Mouse (Mus musculus) right cerebral cortex, adult 18-20 months (tissue): ENCODE measurements around the gene Sorcs3.

Experiments used
- DNase-seq: peaks from one replicate; pipeline ENCODE4 v3.0.0; 2022; ENCODE audit warnings: mixed read lengths

Sorcs3 gene

GRCm38 (mm10) chr19:48285602-48286225, 79.9 kb downstream of the Sorcs3 start:
- peak; percentile 66 for DNase-seq

- DNase-seq: no peak
Measured at GRCm38 (mm10) chr19:48294251-48294650, 88.4 kb downstream of the Sorcs3 start.

DNA sequence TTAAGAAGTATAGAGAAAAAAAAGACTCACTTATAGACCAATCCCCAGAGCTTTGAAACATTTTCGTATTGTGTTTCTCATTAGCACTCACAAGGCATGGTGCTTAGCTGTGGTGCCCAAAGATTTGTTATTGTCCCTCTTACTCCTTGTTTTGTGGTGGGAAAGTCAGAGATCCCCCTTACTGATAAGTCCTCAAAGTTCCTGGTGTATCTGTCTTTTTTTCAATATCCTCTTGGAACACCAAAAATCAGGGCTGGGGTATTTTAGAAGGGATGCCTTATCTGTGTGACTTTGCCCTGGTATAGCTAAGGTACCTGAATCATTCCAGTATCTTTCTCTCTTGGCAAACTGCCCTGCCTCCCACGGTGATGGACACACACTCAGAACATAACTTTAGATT, 92.6 kb downstream of the Sorcs3 start:
- no peak for DNase-seq

- no peak for DNase-seq
Measured at GRCm38 (mm10) chr19:48300440-48301231, 94.8 kb downstream of the Sorcs3 start.

- DNase-seq: no peak
Measured at GRCm38 (mm10) chr19:48301300-48301699, 95.5 kb downstream of the Sorcs3 start.

DNA sequence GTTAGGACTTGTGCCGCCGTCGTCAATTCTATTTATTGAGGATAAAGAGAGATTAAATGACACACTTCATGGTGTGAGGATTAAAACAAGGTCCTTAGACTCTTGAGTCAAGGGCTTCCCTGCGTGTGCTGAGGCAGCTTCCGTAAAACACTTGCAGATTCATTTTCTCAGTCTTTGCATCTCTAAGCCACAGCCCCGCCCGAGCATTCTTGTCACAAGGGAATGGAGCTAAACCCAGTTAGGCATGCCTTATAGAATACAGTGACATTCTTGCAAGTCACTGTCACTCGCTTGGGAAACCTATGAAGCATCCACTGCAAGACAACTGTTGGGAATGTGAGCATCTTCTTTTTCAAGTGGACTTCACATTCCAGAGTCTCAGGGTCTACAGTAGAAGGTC, 102.5 kb downstream of the Sorcs3 start:
- no peak for DNase-seq

DNA sequence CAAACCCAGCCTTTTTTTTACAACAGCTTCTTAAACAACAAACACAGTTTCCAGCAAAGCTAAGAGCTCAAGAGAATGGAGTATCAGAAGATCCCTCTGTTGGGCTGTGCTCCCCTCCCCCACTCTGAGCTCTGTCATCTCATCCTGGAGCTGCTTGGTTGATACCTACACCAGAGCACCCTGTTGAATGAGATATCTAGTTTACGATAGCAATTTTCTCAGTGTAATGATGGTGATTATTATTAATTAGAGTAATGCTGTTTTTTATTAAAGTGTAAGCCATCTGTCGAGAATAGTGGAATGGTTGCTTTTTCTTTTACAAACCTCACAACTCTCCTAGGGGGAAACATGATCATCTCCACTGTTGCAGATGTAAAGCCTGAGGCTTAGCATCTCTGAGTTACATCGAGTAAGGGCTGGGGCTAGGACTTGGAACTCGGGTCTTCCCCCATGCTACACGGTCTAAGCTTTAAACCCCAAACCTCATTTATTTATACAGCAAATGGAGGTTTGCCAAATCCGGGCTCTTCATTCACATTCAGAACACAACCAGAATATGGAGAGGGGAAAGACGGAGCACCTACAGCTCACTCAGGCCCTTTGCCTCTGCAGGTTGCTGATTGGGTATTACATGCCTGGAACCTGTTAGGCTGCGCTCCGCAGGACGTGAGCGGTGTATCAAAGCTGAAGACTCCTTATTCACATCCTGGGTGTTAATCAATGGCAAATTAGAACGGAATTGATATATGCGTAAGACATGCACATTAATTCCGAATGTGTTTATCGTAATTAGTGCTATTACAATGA, 103.9 kb downstream of the Sorcs3 start:
- DNase-seq: no peak

DNA sequence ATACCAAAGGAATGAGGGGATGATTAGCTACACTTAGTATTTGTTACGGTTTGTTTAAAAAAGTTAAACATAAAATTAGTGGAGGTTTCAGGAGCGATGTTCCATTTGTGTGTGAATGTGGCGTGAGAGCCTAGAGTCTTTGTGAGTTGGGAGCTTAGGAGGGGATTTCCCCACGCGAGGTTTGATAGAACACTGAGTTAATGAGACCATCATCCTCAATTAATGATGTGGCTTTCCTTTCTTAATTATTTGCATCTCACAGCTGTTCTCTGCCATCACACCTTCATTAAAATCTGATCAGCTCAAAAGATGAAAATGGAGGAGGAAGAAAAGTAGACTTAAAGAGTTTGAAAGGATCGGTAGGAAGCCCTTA, 104.5 kb downstream of the Sorcs3 start:
- DNase-seq: no peak

GRCm38 (mm10) chr19:48313776-48314175, 108.0 kb downstream of the Sorcs3 start:
- DNase-seq: no peak

- DNase-seq: no peak
Measured at GRCm38 (mm10) chr19:48327115-48327514, 121.3 kb downstream of the Sorcs3 start.

DNA sequence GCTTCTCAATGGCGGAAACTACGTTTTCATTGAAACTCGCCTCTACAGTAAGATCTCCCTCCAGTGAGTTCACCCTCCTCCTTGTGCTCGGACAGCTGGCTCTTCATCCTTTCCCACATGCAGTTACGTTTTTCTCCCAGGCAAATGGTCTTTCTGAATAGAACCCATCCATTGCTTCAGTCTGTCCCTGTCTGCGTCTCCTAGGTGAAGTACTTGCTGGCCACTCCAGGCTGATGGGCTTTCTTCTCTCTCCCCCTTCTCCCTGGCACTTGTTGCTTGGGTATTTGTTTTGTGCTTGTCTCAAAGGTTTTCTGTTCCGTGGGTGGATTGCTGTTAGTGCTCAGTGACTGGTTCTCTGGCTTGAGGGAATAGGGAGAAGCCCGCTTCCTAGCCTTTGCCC, 122.3 kb downstream of the Sorcs3 start:
- DNase-seq: no peak

- no peak for DNase-seq
Measured at GRCm38 (mm10) chr19:48331640-48332039, 125.8 kb downstream of the Sorcs3 start.

GRCm38 (mm10) chr19:48333085-48333484, 127.3 kb downstream of the Sorcs3 start:
- DNase-seq: no peak

- no peak for DNase-seq
Measured at GRCm38 (mm10) chr19:48337461-48337860, 131.6 kb downstream of the Sorcs3 start.

GRCm38 (mm10) chr19:48338098-48338497, 132.3 kb downstream of the Sorcs3 start:
- no peak for DNase-seq

- no peak for DNase-seq
Measured at GRCm38 (mm10) chr19:48342770-48343169, 136.9 kb downstream of the Sorcs3 start.

DNA sequence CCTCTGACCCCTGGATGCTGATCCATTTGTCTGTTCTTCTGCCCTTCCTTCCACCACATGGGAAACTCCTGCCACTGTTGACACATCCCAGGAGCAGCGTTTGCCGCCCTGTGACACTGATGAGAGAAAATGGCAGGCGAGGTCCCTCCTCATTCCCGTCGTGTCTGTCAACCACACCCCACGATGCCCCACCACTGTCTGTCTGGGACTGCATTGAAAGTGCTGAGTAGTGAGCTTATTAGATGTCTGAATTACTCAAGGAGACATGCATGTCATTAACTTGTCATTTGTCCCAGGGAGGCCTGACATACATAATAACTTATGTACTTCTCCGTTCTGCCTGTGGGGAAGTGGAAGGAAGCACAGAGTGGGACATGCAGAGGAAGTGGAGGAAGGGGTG, 137.6 kb downstream of the Sorcs3 start:
- no peak for DNase-seq

- no peak for DNase-seq
Measured at GRCm38 (mm10) chr19:48347116-48347515, 141.3 kb downstream of the Sorcs3 start.

DNA sequence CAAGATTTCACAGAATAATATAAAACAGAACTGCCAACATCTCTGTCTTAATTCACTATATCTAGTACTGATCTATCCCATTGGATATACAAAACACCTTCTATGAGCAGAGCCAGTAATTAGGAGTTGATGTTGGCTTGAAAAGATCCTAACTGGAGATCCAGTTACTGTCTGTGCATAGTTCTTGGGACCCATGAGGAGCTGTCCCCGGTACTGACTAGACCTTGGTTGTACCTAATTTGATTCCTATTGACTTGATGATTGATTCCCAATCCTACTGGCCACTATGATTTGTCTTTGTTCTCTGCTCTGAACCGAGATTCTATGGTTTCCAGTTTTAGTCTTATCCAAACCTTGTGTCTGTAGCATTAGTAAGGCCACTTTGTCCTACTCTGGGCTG, 151.0 kb downstream of the Sorcs3 start:
- DNase-seq: no peak

DNA sequence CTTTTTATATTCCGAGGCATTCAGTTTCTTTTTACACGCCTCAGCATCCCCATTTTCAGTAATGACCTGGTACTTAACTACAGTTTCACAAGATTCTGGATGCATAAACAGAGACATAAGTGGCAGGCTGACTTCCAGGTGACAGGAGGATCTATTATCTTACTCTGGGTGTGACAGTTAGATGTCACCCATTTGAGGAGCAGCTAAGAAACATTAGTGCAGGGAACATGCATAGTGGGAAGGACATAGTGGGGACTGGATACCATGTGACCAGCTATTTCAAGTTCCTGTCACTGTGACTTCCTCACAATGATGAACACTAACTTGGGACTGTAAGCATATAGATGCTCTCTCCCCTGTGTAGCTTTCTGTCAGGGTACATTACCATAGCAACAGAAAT, 156.3 kb downstream of the Sorcs3 start:
- DNase-seq: no peak

- peak; percentile 74 for DNase-seq
Measured at GRCm38 (mm10) chr19:48368056-48368455, 162.2 kb downstream of the Sorcs3 start.

- DNase-seq: no peak
Measured at GRCm38 (mm10) chr19:48371787-48372186, 166.0 kb downstream of the Sorcs3 start.

GRCm38 (mm10) chr19:48378006-48378540, 172.2 kb downstream of the Sorcs3 start:
- DNase-seq: no peak
